Mouse (Mus musculus): Measurements from ENCODE around the gene L3mbtl3. TPM values are rescaled to one million over a fixed set of nuclear protein-coding genes. Genes with fewer than 3 reads are reported as not detected.

The L3mbtl3 gene
- 10 to 100 TPM; 13.5 to 18.0 (median 15.4) TPM for total RNA-seq (2022)

- DNase-seq: peak; percentile 83
Observed at GRCm38 (mm10) chr10:26375790-26376545, at the start of gene L3mbtl3. L3mbtl3 (minus strand) TSS chr10:26375971.

- no peak for DNase-seq
Observed at GRCm38 (mm10) chr10:26421168-26421567, 45.4 kb upstream of the L3mbtl3 start.

GRCm38 (mm10) chr10:26388656-26389055, 12.9 kb upstream of the L3mbtl3 start:
- DNase-seq: no peak

GRCm38 (mm10) chr10:26377332-26377602, 1.5 kb upstream of the L3mbtl3 start:
- no peak for DNase-seq

- no peak for DNase-seq
Observed at GRCm38 (mm10) chr10:26376546-26377331, 968 bp upstream of the L3mbtl3 start.

- DNase-seq: no peak
Observed at GRCm38 (mm10) chr10:26375351-26375751, 420 bp downstream of the L3mbtl3 start.

GRCm38 (mm10) chr10:26374436-26375311, 1.1 kb downstream of the L3mbtl3 start:
- DNase-seq: peak; percentile 31

GRCm38 (mm10) chr10:26373951-26374435, 1.8 kb downstream of the L3mbtl3 start:
- DNase-seq: peak; percentile 49

- DNase-seq: peak; percentile 83
Observed at GRCm38 (mm10) chr10:26372940-26373931, 2.5 kb downstream of the L3mbtl3 start.

GRCm38 (mm10) chr10:26371416-26371815, 4.4 kb downstream of the L3mbtl3 start:
- no peak for DNase-seq

GRCm38 (mm10) chr10:26364942-26365341, 10.8 kb downstream of the L3mbtl3 start:
- DNase-seq: no peak

- DNase-seq: no peak
Observed at GRCm38 (mm10) chr10:26364326-26364856, 11.4 kb downstream of the L3mbtl3 start.

GRCm38 (mm10) chr10:26363605-26364004, 12.2 kb downstream of the L3mbtl3 start:
- DNase-seq: no peak

- no peak for DNase-seq
Observed at GRCm38 (mm10) chr10:26358798-26359197, 17.0 kb downstream of the L3mbtl3 start.

GRCm38 (mm10) chr10:26358231-26358630, 17.5 kb downstream of the L3mbtl3 start:
- DNase-seq: no peak

- DNase-seq: no peak
Observed at GRCm38 (mm10) chr10:26353781-26354180, 22.0 kb downstream of the L3mbtl3 start.

GRCm38 (mm10) chr10:26351129-26351738, 24.5 kb downstream of the L3mbtl3 start:
- DNase-seq: no peak

- DNase-seq: no peak
Observed at GRCm38 (mm10) chr10:26350153-26350552, 25.6 kb downstream of the L3mbtl3 start.

GRCm38 (mm10) chr10:26347614-26348013, 28.2 kb downstream of the L3mbtl3 start:
- DNase-seq: no peak

- DNase-seq: no peak
Observed at GRCm38 (mm10) chr10:26345879-26346278, 29.9 kb downstream of the L3mbtl3 start.
